In the genomic region with DNA sequence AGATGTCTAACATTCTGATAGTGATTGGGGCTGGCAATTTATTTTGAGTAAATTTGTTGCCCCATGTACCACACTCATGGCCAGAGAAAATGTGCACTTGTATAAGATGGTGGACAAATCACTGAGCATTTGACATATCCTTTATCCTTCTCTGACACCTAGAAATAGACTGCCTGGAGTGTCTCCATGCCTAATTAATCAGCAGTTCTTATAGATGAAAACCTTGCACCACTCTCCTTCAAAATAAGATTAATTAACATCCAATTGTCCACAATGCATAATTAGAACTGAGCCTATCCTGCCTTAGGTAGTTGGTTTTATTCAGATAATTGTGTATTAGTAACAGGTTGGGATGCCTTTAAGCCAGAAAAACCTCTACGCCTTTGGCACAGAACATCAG, we compare ENCODE assay signal across 27 mouse cellular contexts.
"Had no signal": no experiment of that assay in that cellular context is flagged by ENCODE, and none has a peak within 500 bp of the region (broad histone marks: within the 10 kb centered on the region; RNA-seq: fewer than 3 reads in every experiment).

No protein-coding gene starts in this region.

- H3K27me3 ChIP-seq: heart, embryonic 12.5 days; hindbrain, embryonic 12.5 days; kidney, embryonic 15.5 days; limb, embryonic 13.5 days; limb, embryonic 15.5 days; liver, embryonic 12.5 days had no signal

- H3K4me2 ChIP-seq: heart, embryonic 12.5 days; hindbrain, embryonic 12.5 days; hindbrain, embryonic 14.5 days; kidney, embryonic 15.5 days; limb, embryonic 13.5 days; limb, embryonic 15.5 days; liver, embryonic 12.5 days had no signal

- H3K36me3 ChIP-seq: heart, embryonic 10.5 days; heart, embryonic 12.5 days; hindbrain, embryonic 10.5 days; hindbrain, embryonic 12.5 days; kidney, embryonic 15.5 days; limb, embryonic 13.5 days; limb, embryonic 15.5 days; liver, embryonic 12.5 days had no signal

- H3K4me1 ChIP-seq: heart, embryonic 10.5 days; heart, embryonic 12.5 days; hindbrain, embryonic 10.5 days; hindbrain, embryonic 12.5 days; kidney, embryonic 15.5 days; limb, embryonic 13.5 days; limb, embryonic 15.5 days; liver, embryonic 12.5 days had no signal

- H3K9ac ChIP-seq: heart, embryonic 12.5 days; hindbrain, embryonic 12.5 days; hindbrain, embryonic 14.5 days; kidney, embryonic 15.5 days; limb, embryonic 13.5 days; limb, embryonic 15.5 days; liver, embryonic 12.5 days; liver, embryonic 14.5 days had no signal

- ATAC-seq: hindbrain, postnatal 0 days; intestine, embryonic 16.5 days; liver, embryonic 12.5 days had no signal

- H3K4me3 ChIP-seq: gastrocnemius, adult 2 months; heart, embryonic 10.5 days; heart, embryonic 12.5 days; hindbrain, embryonic 10.5 days; hindbrain, embryonic 12.5 days; kidney, embryonic 15.5 days; limb, embryonic 13.5 days; limb, embryonic 15.5 days; liver, embryonic 12.5 days had no signal

- DNase-seq: gastrocnemius, adult 2 months; gastrocnemius, postnatal 10 days; gastrocnemius, postnatal 25 days; heart, adult 18-20 months; heart, postnatal 10 days; heart, postnatal 4 days; kidney, adult 11 months; kidney, adult 2 months; kidney, adult 9 months; kidney, postnatal 14 days; kidney, postnatal 36 days; layer of hippocampus, adult 9-11 months; layer of hippocampus, postnatal 36 days; left cerebral cortex, postnatal 4 days had no signal

- H3K27ac ChIP-seq: gastrocnemius, adult 2 months; heart, embryonic 10.5 days; hindbrain, embryonic 10.5 days; hindbrain, embryonic 12.5 days; hindbrain, embryonic 14.5 days; hindbrain, postnatal 0 days; kidney, embryonic 15.5 days; kidney, postnatal 0 days; limb, embryonic 13.5 days; limb, embryonic 15.5 days; liver, embryonic 12.5 days; liver, embryonic 14.5 days had no signal

- H3K9me3 ChIP-seq: heart, embryonic 10.5 days; heart, embryonic 12.5 days; hindbrain, embryonic 10.5 days; hindbrain, embryonic 12.5 days; kidney, embryonic 15.5 days; limb, embryonic 13.5 days; limb, embryonic 15.5 days; liver, embryonic 12.5 days had no signal
